Mouse (Mus musculus) lung, embryonic 16.5 days (tissue): ENCODE measurements around the gene Trove2. TPM values are rescaled to one million over a fixed set of nuclear protein-coding genes. Genes with fewer than 3 reads are reported as not detected.

Source experiments
- ATAC-seq: fragments of 200-750 bp; cut with Nextera tagmentation; 2 replicates; pipeline ENCODE4 v1.8.0; 2017; ENCODE audit warnings: low read depth, mild to moderate bottlenecking, moderate library complexity
- H3K27ac ChIP-seq: fragments of 300-500 bp; sonication (generic); 2 replicates; pipeline ENCODE4 v1.5.1; 2014; ENCODE audit warnings: mild to moderate bottlenecking, control low read depth, low read length
- H3K27me3 ChIP-seq: fragments of 300-500 bp; sonication (generic); 2 replicates; pipeline ENCODE4 v1.6.1; 2014; ENCODE audit warnings: low read depth, low read length, mixed read lengths; ENCODE audit not compliant: control insufficient read depth, insufficient read depth
- H3K36me3 ChIP-seq: fragments of 300-500 bp; sonication (generic); 2 replicates; pipeline ENCODE4 v1.6.1; 2014; ENCODE audit warnings: low read length; ENCODE audit not compliant: control insufficient read depth, insufficient read depth
- H3K4me1 ChIP-seq: fragments of 300-500 bp; sonication (generic); replicated peaks from 2 replicates; pipeline ENCODE4 v1.6.1; 2014; ENCODE audit warnings: low read length, mixed read lengths; ENCODE audit not compliant: control insufficient read depth, insufficient read depth
- H3K4me2 ChIP-seq: fragments of 300-500 bp; sonication (generic); 2 replicates; pipeline ENCODE4 v1.6.1; 2014; ENCODE audit warnings: low read depth, low read length, control low read depth
- H3K4me3 ChIP-seq: fragments of 300-500 bp; sonication (generic); 2 replicates; pipeline ENCODE4 v1.5.1; 2014; ENCODE audit warnings: mild to moderate bottlenecking, low read length, control low read depth
- H3K9ac ChIP-seq: fragments of 300-500 bp; sonication (generic); 2 replicates; pipeline ENCODE4 v1.6.1; 2014; ENCODE audit warnings: low read length, control low read depth
- H3K9me3 ChIP-seq: fragments of 300-500 bp; sonication (generic); 2 replicates; pipeline ENCODE4 v1.6.1; 2016; ENCODE audit warnings: low read length; ENCODE audit not compliant: control insufficient read depth
- WGBS: fragments of 180-500 bp; shearing (Covaris S2); extraction: QIAGEN DNeasy Blood & Tissue Kit; methylation state at CpG from one replicate; pipeline ENCODE4 v1.1.7; 2014; 5-methylcytosine and 5-hydroxymethylcytosine counted together
- polyA plus RNA-seq: library from polyadenylated mRNA; unstranded; fragments of >200 nt; fragmentation: Nextera tagmentation; extraction: Ambion mirVana; gene quantifications from 2 replicates; pipeline ENCODE4 v1.2.1, GENCODE M21; 2015

Gene Trove2
- polyA plus RNA-seq, 1 experiment from 2014 or later, result 20.3 TPM

- Histone ChIP-seq H3K9ac (no peak overlapping the region), H3K36me3 (peaks cover 16% of the 10 kb centered on the region), H3K27me3 (no peaks in the 10 kb centered on the region), H3K9me3 (no peaks in the 10 kb centered on the region), H3K4me2 (no peak overlapping the region), H3K27ac (no peak overlapping the region), H3K4me1 (no peaks in the 10 kb centered on the region), H3K4me3 (no peak overlapping the region)
- ATAC-seq, result no peak
- WGBS, result 86% methylated on average over 5 of the region's 5 CpGs
Measured at GRCm38 (mm10) chr1:143741331-143741730, 35.5 kb downstream of the Trove2 start.

DNA sequence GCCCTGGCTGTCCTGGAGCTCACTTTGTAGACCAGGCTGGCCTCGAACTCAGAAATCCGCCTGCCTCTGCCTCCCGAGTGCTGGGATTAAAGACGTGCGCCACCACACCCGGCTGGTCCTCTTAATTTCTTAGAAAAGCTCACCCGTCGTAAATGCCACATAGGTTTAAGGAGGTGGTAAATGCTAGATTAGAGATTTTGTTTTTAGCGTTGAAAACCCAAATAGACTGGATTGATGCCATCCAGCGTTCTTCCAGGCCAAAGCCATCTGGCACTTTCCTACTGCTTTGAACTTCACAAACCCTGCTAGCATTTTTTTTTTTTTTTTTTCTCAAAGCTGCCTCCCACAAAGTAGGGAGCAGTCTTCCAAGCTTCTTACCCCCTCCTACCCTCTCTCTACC lies 36.3 kb downstream of the Trove2 start:
- Histone ChIP-seq H3K27ac (no peak overlapping the region), H3K27me3 (no peaks in the 10 kb centered on the region), H3K36me3 (peaks cover 16% of the 10 kb centered on the region), H3K4me3 (no peak overlapping the region), H3K4me2 (no peak overlapping the region; the same call in 1 of the 2 replicates), H3K9ac (no peak overlapping the region), H3K9me3 (no peaks in the 10 kb centered on the region), H3K4me1 (no peaks in the 10 kb centered on the region)
- ATAC-seq, result no peak
- WGBS, result 91% methylated on average over 10 of the region's 10 CpGs

DNA sequence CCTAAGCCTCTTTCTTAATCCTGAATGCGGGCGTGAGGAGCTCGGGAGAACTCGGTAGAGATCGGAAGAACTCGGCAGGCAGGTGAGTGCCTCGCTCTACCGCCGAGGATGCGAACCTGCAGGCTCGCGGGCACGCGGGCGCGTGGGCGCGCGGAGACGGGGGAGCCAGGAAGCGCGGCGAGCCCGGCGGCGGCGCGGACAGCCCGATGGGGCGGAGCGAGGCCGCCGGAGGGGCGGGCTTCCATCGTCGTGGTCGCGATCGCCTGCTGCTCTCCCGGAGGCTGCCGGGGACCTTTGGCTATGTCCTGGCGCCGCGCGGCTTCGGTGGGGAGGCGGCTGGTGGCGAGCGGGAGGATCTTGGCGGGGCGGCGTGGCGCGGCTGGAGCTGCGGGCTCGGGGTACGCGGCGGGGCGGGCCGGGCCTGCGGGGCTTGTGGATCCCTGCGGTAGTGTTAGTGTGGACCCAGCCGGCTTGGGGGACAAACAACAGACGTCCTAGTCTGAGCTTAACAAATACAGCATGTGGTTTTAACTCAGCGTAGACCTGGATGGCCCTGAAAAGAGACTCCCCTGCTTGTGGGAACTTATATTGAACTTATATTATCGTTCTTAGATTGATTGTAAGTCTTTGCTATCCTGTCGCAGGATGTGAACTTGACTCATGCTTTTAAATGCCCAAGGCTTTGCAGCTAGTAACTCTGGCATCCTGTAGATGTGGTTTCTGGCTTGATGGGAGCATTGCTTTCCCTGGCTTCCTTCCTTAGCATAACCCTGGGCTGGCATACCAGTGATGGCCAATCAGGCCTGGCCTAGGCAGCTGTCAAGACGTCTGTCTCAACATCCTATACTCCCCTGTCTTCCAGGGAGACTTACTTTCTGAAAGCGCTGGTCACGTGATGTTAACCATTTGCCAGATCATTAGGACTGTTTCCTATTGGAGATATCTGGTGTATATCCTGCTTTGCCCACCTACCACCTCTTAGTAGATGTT lies 37.2 kb downstream of the Trove2 start:
- Histone ChIP-seq H3K9me3 (no peaks in the 10 kb centered on the region), H3K4me1 (no peaks in the 10 kb centered on the region), H3K27ac (peak overlapping the region; percentile 74), H3K9ac (peak overlapping the region; percentile 84), H3K4me3 (peak overlapping the region; percentile 73), H3K36me3 (peaks cover 11% of the 10 kb centered on the region), H3K4me2 (peak overlapping the region; percentile 84), H3K27me3 (no peaks in the 10 kb centered on the region)
- under 1% methylated on average over 68 of the region's 71 CpGs for WGBS
- peak; percentile 96 for ATAC-seq

GRCm38 (mm10) chr1:143738811-143739210 lies 38.1 kb downstream of the Trove2 start:
- peaks cover 11% of the 10 kb centered on the region for H3K36me3 ChIP-seq
- H3K4me3 ChIP-seq, result peak overlapping the region; percentile 73
- H3K9me3 ChIP-seq, result no peaks in the 10 kb centered on the region
- no peaks in the 10 kb centered on the region for H3K27me3 ChIP-seq
- no peaks in the 10 kb centered on the region for H3K4me1 ChIP-seq
- 16% methylated on average over 11 of the region's 11 CpGs for WGBS
- peak overlapping the region; percentile 84 for H3K4me2 ChIP-seq
- no peak overlapping the region; the same call in 1 of the 2 replicates for H3K27ac ChIP-seq
- peak; percentile 41; the same call in 1 of the 2 replicates for ATAC-seq
- peak overlapping the region; percentile 84 for H3K9ac ChIP-seq

DNA sequence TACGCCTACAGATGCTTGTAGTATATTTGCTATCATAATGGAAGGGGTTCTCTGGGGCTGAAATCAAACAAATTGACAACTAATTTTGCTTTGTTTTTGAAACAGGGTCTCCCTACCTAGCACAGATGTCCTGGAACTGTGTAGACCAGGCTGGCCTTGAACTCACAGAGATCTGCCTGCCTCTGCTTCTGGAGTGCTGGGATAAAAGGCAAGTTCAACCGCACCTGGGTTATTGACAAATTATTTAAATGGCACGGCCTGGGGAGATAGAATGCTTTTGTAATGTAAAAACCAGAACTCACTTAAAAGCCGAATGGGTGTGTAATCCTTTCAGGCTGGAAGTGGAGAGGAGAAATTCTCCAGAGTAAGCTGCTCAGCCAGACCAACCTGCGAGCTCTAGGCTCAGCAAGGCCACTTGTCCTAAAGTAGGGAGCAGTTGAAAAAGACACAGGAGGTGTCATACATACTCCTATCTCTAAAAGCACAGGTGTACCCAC lies 42.9 kb downstream of the Trove2 start:
- no peaks in the 10 kb centered on the region for H3K9me3 ChIP-seq
- 71% methylated on average over 5 of the region's 5 CpGs for WGBS
- H3K4me2 ChIP-seq, result no peak overlapping the region
- H3K9ac ChIP-seq, result no peak overlapping the region
- no peak overlapping the region for H3K27ac ChIP-seq
- no peak overlapping the region for H3K4me3 ChIP-seq
- H3K36me3 ChIP-seq, result no peaks in the 10 kb centered on the region
- no peak for ATAC-seq
- H3K27me3 ChIP-seq, result no peaks in the 10 kb centered on the region
- no peaks in the 10 kb centered on the region for H3K4me1 ChIP-seq

- Histone ChIP-seq H3K27ac (no peak overlapping the region), H3K4me3 (no peak overlapping the region), H3K9ac (no peak overlapping the region), H3K9me3 (no peaks in the 10 kb centered on the region), H3K4me2 (no peak overlapping the region), H3K4me1 (no peaks in the 10 kb centered on the region), H3K36me3 (no peaks in the 10 kb centered on the region), H3K27me3 (no peaks in the 10 kb centered on the region)
- 62% methylated on average over 4 of the region's 4 CpGs for WGBS
- ATAC-seq, result no peak
Measured at GRCm38 (mm10) chr1:143731691-143732090, 45.2 kb downstream of the Trove2 start.

DNA sequence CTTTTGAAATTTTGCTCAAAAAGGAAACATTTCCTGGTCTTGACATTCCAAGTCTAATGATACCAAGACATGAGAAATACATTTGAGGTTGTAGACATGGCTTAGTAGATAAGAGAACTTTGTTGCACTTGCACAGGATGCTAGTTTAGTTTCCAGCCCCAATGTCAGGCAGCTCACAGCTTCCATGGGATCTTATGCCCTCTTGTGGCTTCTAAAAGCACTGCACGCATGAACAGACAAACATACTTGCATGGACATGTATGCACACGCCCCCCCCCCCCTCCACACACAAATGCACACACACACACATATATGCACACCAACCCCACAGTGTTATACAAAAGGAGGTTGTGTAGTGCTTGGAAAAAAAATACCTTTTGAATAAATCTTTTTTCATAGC lies 46.0 kb downstream of the Trove2 start:
- H3K9me3 ChIP-seq, result no peaks in the 10 kb centered on the region
- 61% methylated on average over 2 of the region's 2 CpGs for WGBS
- no peaks in the 10 kb centered on the region for H3K4me1 ChIP-seq
- H3K9ac ChIP-seq, result no peak overlapping the region
- H3K27ac ChIP-seq, result no peak overlapping the region
- H3K4me2 ChIP-seq, result no peak overlapping the region
- H3K4me3 ChIP-seq, result no peak overlapping the region
- no peaks in the 10 kb centered on the region for H3K36me3 ChIP-seq
- H3K27me3 ChIP-seq, result no peaks in the 10 kb centered on the region
- no peak for ATAC-seq

DNA sequence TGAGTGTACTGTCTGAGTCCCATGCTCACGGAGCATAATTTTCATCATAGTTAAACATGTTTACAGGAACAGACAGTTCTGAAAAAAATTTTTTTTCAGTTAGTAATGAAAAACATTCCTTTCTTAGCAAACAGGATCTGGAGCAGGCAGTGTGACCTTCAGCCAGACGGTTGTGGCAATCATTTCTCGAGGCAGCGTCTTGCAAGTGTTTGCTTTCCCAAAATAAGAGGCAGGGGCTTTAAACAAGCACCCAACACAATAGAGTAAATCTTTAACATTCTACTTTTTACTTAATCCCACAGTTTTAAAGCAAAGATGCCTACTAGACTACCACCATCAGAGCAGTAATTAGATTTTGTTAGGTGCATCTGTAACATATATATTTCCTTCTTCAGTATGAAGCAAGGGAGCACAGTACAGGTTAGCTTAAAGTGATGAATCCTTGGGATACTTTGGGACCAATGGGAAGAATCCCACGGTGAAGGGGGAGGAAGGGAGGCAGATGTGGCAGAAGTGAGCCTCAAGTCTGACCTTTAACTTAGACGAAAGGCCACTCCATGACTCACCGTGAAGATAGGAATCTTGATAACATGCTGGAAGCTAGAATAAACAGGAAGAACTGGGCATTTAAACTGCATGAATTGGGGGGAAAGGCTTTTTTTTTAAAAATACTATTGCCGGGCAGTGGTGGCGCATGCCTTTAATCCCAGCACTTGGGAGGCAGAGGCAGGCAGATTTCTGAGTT lies 49.0 kb downstream of the Trove2 start:
- no peak overlapping the region for H3K4me3 ChIP-seq
- WGBS, result 41% methylated on average over 9 of the region's 9 CpGs

DNA sequence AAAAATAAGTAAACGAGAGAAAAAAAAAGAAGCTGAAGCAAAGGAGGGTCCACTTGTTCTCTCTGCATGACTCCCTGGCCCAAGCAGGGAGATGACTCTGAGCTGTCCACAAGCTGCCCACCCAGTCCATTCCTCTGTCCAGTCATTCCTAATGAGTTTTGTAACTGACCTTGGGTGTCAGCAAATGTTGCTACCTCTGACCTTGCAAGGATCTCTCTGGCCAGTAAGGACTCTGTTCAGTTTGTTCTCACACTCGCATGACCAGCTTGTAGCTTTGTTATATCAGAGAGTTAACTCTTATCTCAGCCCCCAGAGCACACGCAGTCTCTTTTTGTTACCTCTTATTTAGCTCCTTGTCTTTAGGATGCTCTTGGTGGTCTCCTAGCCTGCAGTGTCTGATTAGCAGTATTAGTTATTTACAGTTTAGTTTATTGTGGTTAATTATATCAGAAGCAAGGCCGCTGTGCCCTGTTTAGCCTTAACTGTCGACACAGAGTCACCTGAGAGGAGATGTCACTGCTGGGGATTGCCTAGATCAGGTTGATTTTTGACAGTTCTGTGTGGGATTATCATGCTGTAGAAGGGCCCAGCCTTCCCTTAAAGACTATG lies 52.3 kb downstream of the Trove2 start:
- WGBS, result 83% methylated on average over 5 of the region's 5 CpGs
- Histone ChIP-seq H3K9ac (no peak overlapping the region), H3K4me1 (no peaks in the 10 kb centered on the region), H3K4me2 (no peak overlapping the region), H3K27ac (no peak overlapping the region), H3K9me3 (no peaks in the 10 kb centered on the region), H3K4me3 (no peak overlapping the region), H3K36me3 (no peaks in the 10 kb centered on the region), H3K27me3 (no peaks in the 10 kb centered on the region)
- no peak for ATAC-seq

More for the DNA sequence above, 49.0 kb downstream of the Trove2 start:
- no peaks in the 10 kb centered on the region for H3K36me3 ChIP-seq
- H3K9me3 ChIP-seq, result no peaks in the 10 kb centered on the region
- ATAC-seq, result no peak
- no peak overlapping the region for H3K9ac ChIP-seq
- no peaks in the 10 kb centered on the region for H3K27me3 ChIP-seq
- no peak overlapping the region for H3K4me2 ChIP-seq
- no peaks in the 10 kb centered on the region for H3K4me1 ChIP-seq
- no peak overlapping the region for H3K27ac ChIP-seq
